Mouse (Mus musculus) colon, adult 2 months (tissue): ENCODE measurements around the gene Krtap5-1. TPM values are rescaled to one million over a fixed set of nuclear protein-coding genes. Genes with fewer than 3 reads are reported as not detected.

ENCODE experiments used
- polyA plus RNA-seq: library from polyadenylated mRNA; depleted of rRNA; stranded (reverse); fragments of >200 nt; gene quantifications from 2 replicates; pipeline ENCODE4 v1.2.3, GENCODE M21; 2012; rRNA removed

Krtap5-1 gene
- polyA plus RNA-seq: not detected in 2 replicates

DNA sequence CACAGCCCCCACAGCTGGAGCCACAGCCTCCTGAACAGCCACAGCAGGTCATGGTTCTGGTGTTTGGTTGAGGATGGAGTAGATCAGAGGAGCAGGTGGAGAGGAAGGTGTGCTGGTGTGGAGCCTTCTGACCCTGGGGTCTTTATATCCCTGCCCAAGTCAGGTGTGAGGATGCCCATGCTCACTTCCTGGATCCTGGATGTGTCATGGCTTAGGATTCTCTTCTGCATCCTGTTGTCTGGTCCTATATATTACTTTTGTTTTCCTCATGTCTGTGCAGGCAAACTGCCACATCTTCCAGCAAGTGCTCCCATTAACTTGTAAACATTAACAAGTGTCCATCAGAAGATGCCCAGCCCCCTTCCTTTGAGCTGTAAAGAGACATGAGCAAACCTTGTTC, at the start of gene Krtap5-1:
Gene Krtap5-1 (minus strand): TSS at position 101 of the 400 bp plus-strand sequence.

DNA sequence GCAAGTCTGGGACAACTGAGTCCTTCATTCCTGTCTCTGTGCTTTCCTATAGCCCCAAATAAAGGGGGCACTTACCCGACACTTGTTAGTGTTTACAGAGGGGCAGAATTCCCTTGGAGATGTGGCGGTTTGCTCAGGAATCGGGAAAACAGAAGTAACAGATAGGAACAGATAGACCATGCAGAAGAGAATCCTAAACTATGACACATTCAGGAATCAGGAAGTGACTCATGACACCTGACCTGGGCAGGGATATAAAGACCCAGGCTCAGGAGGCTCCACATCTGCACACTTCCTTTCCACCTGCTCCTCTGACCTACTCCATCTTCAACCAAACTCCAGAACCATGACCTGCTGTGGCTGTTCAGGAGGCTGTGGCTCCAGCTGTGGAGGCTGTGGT, 6.3 kb upstream of the Krtap5-1 start, which contains the start of gene Krtap5-4:
Gene Krtap5-4 (plus strand): TSS at position 301 of the 400 bp plus-strand sequence.

GRCm38 (mm10) chr7:142274263-142274662, 22.7 kb downstream of the Krtap5-1 start, which contains the start of gene Gm4559:
TSS of gene Gm4559 (minus strand) at chr7:142274363.

GRCm38 (mm10) chr7:142258254-142258653, 38.7 kb downstream of the Krtap5-1 start, which contains the start of gene Gm2431:
TSS of gene Gm2431 (minus strand) at chr7:142258354.

Other genes starting within 250 kb of the Krtap5-1 start
- gene Mob2, start 236.1 kb downstream of the Krtap5-1 start, polyA plus RNA-seq: 60.0 and 60.5 TPM in 2 replicates
- 9.8 and 15.4 TPM in 2 replicates for gene Dusp8, start 201.3 kb downstream of the Krtap5-1 start, polyA plus RNA-seq
- gene Gm45618, start 176.4 kb downstream of the Krtap5-1 start, polyA plus RNA-seq: not detected in 2 replicates
- not detected in 2 replicates for gene Gm39115, start 161.1 kb downstream of the Krtap5-1 start, polyA plus RNA-seq
- not detected in 2 replicates for gene Gm45337, start 152.5 kb downstream of the Krtap5-1 start, polyA plus RNA-seq
- not detected in 2 replicates for gene Gm29735, start 140.0 kb downstream of the Krtap5-1 start, polyA plus RNA-seq
- gene Gm4553, start 131.4 kb downstream of the Krtap5-1 start, polyA plus RNA-seq: not detected in 2 replicates
- gene Krtap5-2, start 121.1 kb downstream of the Krtap5-1 start, polyA plus RNA-seq: not detected in 2 replicates
- gene Gm10153, start 106.7 kb downstream of the Krtap5-1 start, polyA plus RNA-seq: not detected in 2 replicates
- gene Krtap5-3, start 95.8 kb downstream of the Krtap5-1 start, polyA plus RNA-seq: not detected in 2 replicates
- 0.64 and 3.1 TPM in 2 replicates for gene Gm7579, start 85.3 kb downstream of the Krtap5-1 start, polyA plus RNA-seq
- not detected in 2 replicates for gene Krtap5-5, start 67.1 kb downstream of the Krtap5-1 start, polyA plus RNA-seq
- not detected in 2 replicates for gene Gm40460, start 56.0 kb downstream of the Krtap5-1 start, polyA plus RNA-seq
- not detected in 2 replicates for gene Gm2431, start 38.8 kb downstream of the Krtap5-1 start, polyA plus RNA-seq
- not detected in 2 replicates for gene Gm4559, start 22.8 kb downstream of the Krtap5-1 start, polyA plus RNA-seq
- not detected in 2 replicates for gene Krtap5-4, start 6.4 kb upstream of the Krtap5-1 start, polyA plus RNA-seq
- gene Ifitm10, start 76.6 kb upstream of the Krtap5-1 start, polyA plus RNA-seq: 1.5 and 1.9 TPM in 2 replicates
- gene Gm49369, start 85.5 kb upstream of the Krtap5-1 start, polyA plus RNA-seq: 0.17 TPM in 1 of 2 replicates, not detected in the other
- gene Ctsd, start 90.9 kb upstream of the Krtap5-1 start, polyA plus RNA-seq: 320 and 338 TPM in 2 replicates
- gene Syt8, start 137.7 kb upstream of the Krtap5-1 start, polyA plus RNA-seq: 6.9 and 8.6 TPM in 2 replicates
- 0.29 and 1.0 TPM in 2 replicates for gene Tnni2, start 144.7 kb upstream of the Krtap5-1 start, polyA plus RNA-seq
- gene Lsp1, start 163.7 kb upstream of the Krtap5-1 start, polyA plus RNA-seq: 78.3 and 91.5 TPM in 2 replicates
- 0.58 and 1.3 TPM in 2 replicates for gene Tnnt3, start 201.7 kb upstream of the Krtap5-1 start, polyA plus RNA-seq
- gene Mrpl23, start 235.6 kb upstream of the Krtap5-1 start, polyA plus RNA-seq: 7.3 and 8.3 TPM in 2 replicates